In the genomic region with DNA sequence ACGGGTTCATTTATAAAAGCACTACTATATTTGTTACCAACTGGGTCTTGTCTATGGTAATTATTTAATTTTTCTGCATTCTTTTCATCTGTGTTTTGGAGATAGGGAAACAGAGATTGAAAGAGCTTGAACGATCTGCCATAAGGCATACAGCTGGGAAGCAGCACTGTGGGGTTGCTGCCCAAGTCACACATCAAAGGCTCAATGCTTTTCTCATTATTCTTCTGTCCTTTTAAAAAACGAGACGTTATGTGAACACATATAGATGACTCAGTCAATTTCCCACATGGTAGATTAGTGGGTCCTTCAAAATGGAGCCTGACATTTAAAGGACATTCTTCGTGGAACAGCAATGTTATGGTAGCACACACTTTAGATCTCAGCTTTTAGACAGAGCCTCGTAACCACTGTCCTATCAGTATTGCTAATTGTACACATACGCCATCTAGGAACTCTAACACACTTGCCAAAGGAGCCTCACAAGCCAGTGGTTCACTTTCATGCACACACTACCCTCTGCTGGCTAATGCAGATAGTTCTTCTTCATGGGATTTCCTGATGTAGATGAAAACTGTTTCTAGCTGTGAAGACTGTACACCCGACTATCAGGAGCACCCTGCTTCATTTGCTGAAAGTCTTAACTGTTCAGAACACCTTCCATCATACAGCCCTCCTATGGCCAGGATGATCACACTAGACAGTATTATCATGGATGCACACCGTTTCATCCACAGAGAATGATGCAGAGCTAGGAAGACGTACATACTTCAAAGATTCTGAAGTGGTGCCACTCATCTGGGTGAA, we compare ENCODE assay signal across 10 mouse cellular contexts.
DNase-seq lines count a peak whose midpoint lies in the region; ATAC-seq and TF ChIP-seq lines count a peak whose summit lies in the region.
"Had no signal": no experiment of that assay in that cellular context is flagged by ENCODE, and none has a peak within 500 bp of the region (broad histone marks: within the 10 kb centered on the region; RNA-seq: fewer than 3 reads in every experiment).

No protein-coding gene starts in this region.

- no peaks in the 10 kb centered on the region for H3K4me1 ChIP-seq in kidney, postnatal 0 days (replicated peaks; ENCODE audit: insufficient read depth, low read length)
- no peaks in the 10 kb centered on the region for H3K4me1 ChIP-seq in midbrain, embryonic 15.5 days
- H3K4me1 ChIP-seq: embryonic facial prominence, embryonic 12.5 days had no signal

- in situ Hi-C loops in Patski (cut with MboI; ENCODE audit: low pct_unique_long_range_greater_than_20kb) = no loop called here

- POLR2A ChIA-PET in Patski (lab: Charles Lee) = no interaction called here

- DNase-seq in kidney, postnatal 0 days (ENCODE audit: low spot score) = peak; percentile 72
- DNase-seq in kidney, postnatal 25 days = no peak
- DNase-seq in Patski (ENCODE audit: low read depth, low spot score) = no peak
- DNase-seq in embryo, embryonic 9.5 days (ENCODE audit: extremely low spot score) = peak; percentile 32
- peak; percentile 42 to 81 for DNase-seq in layer of hippocampus, adult 18-20 months (ENCODE audit: low spot score in 2 of 2)
- DNase-seq in yolk sac, embryonic 10.5 days (ENCODE audit: low spot score) = no peak
- DNase-seq in cerebellum, adult 9-11 months = no peak

- H3K4me2 ChIP-seq in kidney, postnatal 0 days (ENCODE audit: low read length) = no peak overlapping the region
- no peak overlapping the region for H3K4me2 ChIP-seq in midbrain, embryonic 15.5 days
- H3K4me2 ChIP-seq: embryonic facial prominence, embryonic 12.5 days had no signal

- WGBS in kidney, postnatal 0 days = 78% methylated on average over 10 of the region's 10 CpGs
- WGBS in midbrain, embryonic 15.5 days = 70% methylated on average over 10 of the region's 10 CpGs

- H3K36me3 ChIP-seq in kidney, postnatal 0 days (ENCODE audit: insufficient read depth, low read length) = peaks cover 3% of the 10 kb centered on the region; the same call in 1 of the 2 replicates
- H3K36me3 ChIP-seq in midbrain, embryonic 15.5 days (replicated peaks) = 0 out of 2 replicates have a peak, but pooled peaks cover 2% of the 10 kb centered on the region

- H3K4me3 ChIP-seq in kidney, postnatal 0 days (replicated peaks; ENCODE audit: low read depth, low read length) = no peak overlapping the region
- H3K4me3 ChIP-seq in midbrain, embryonic 15.5 days = no peak overlapping the region
- H3K4me3 ChIP-seq: embryonic facial prominence, embryonic 12.5 days had no signal

- TF ChIP-seq CTCF in kidney, postnatal 0 days (IDR thresholded peaks at IDR 0.05; ENCODE audit: low read depth) = peak; percentile 70
- peak; percentile 31 for TF ChIP-seq CTCF in Patski (IDR thresholded peaks at IDR 0.05)

- H3K27ac ChIP-seq in kidney, postnatal 0 days = no peak overlapping the region
- H3K27ac ChIP-seq in midbrain, embryonic 15.5 days = no peak overlapping the region
- H3K27ac ChIP-seq: embryonic facial prominence, embryonic 12.5 days had no signal

- CTCF ChIA-PET in Patski (lab: Charles Lee) = interaction anchor here (1.7 to 1.8 kb wide), 2 partner anchors 10 kb away, joined by 4 to 7 read pairs; no protein-coding TSS in a partner anchor

- no peak overlapping the region for H3K9ac ChIP-seq in kidney, postnatal 0 days (ENCODE audit: low read depth, low read length)
- H3K9ac ChIP-seq in midbrain, embryonic 15.5 days = no peak overlapping the region
- H3K9ac ChIP-seq: embryonic facial prominence, embryonic 12.5 days had no signal

- H3K9me3 ChIP-seq in kidney, postnatal 0 days (replicated peaks; ENCODE audit: low read length) = no peaks in the 10 kb centered on the region
- no peaks in the 10 kb centered on the region for H3K9me3 ChIP-seq in midbrain, embryonic 15.5 days
- H3K9me3 ChIP-seq: embryonic facial prominence, embryonic 12.5 days; megakaryocyte, embryonic 14.5 days had no signal

- ATAC-seq in kidney, postnatal 0 days (replicated peaks; ENCODE audit: low FRiP score, low read depth) = 0 out of 2 replicates have a peak, but pooled peaks have one; percentile 40
- ATAC-seq in Patski = no peak
- ATAC-seq in midbrain, embryonic 15.5 days (replicated peaks) = peak; percentile 91

- no peaks in the 10 kb centered on the region for H3K27me3 ChIP-seq in kidney, postnatal 0 days (ENCODE audit: insufficient read depth, low read length)
- no peaks in the 10 kb centered on the region for H3K27me3 ChIP-seq in Patski
- no peaks in the 10 kb centered on the region for H3K27me3 ChIP-seq in midbrain, embryonic 15.5 days (replicated peaks)
- H3K27me3 ChIP-seq: embryonic facial prominence, embryonic 12.5 days; megakaryocyte, embryonic 14.5 days had no signal

Comparison
In these comparisons a context has a peak if more than half of its experiments do, and no peak if none do; other contexts are left out.
1. DNase-seq: peak in kidney, postnatal 0 days (single experiment), embryo, embryonic 9.5 days (single experiment) and layer of hippocampus, adult 18-20 months (2 of 2); none in kidney, postnatal 25 days (0 of 2), Patski (single experiment), yolk sac, embryonic 10.5 days (single experiment) and cerebellum, adult 9-11 months (single experiment).